Comparison of ENCODE assay signal across 10 mouse cellular contexts in the genomic region with DNA sequence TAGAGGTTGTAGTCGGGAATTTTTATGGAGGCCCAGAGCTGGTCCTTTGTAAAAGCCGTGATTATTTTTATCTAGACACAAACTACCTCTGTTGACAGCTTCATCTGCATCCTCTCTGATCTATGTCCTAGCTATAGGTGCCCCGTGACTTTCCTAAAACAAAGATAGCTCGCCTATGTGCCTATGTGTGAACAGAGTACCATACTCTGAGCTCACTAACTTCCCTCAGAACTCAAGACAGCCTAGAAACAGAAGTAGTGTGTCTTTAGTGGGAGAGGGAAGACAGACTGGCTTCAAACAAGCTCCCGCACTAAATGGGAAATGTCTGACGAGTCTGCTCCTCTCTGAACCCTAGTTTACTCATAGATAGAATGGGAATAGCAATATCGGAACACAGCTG. TPM values are rescaled to one million over a fixed set of nuclear protein-coding genes. Genes with fewer than 3 reads are reported as not detected.
DNase-seq lines count a peak whose midpoint lies in the region; ATAC-seq lines count a peak whose summit lies in the region.
"Had no signal": no experiment of that assay in that cellular context is flagged by ENCODE, and none has a peak within 500 bp of the region (broad histone marks: within the 10 kb centered on the region; RNA-seq: fewer than 3 reads in every experiment).

No protein-coding gene starts in this region.

- peak overlapping the region; percentile 75; the same call in 1 of the 2 replicates for H3K4me2 ChIP-seq in heart, embryonic 12.5 days
- H3K4me2 ChIP-seq in midbrain, embryonic 11.5 days: peak overlapping the region; percentile 78
- H3K4me2 ChIP-seq in midbrain, embryonic 16.5 days (ENCODE audit: low read length): no peak overlapping the region
- peak overlapping the region; percentile 75 for H3K4me2 ChIP-seq in limb, embryonic 12.5 days
- H3K4me2 ChIP-seq in stomach, embryonic 15.5 days: peak overlapping the region; percentile 76

- DNase-seq in heart, postnatal 14 days: no peak
- DNase-seq in midbrain, embryonic 11.5 days (ENCODE audit: low spot score, missing footprints): no peak
- no peak for DNase-seq in frontal cortex, postnatal 10 days (ENCODE audit: low spot score in 2 of 2)

- H3K4me1 ChIP-seq in heart, embryonic 12.5 days (replicated peaks): peaks cover 21% of the 10 kb centered on the region
- peaks cover 11% of the 10 kb centered on the region for H3K4me1 ChIP-seq in midbrain, embryonic 11.5 days (ENCODE audit: control insufficient read depth, insufficient read depth, low read length)
- H3K4me1 ChIP-seq in midbrain, embryonic 16.5 days (ENCODE audit: control insufficient read depth, insufficient read depth, low read length): peaks cover 17% of the 10 kb centered on the region
- peaks cover 23% of the 10 kb centered on the region for H3K4me1 ChIP-seq in limb, embryonic 12.5 days (replicated peaks)
- H3K4me1 ChIP-seq in stomach, embryonic 15.5 days: peaks cover 16% of the 10 kb centered on the region

- peaks cover 19% of the 10 kb centered on the region for H3K36me3 ChIP-seq in heart, embryonic 12.5 days
- no peaks in the 10 kb centered on the region for H3K36me3 ChIP-seq in midbrain, embryonic 11.5 days (ENCODE audit: control insufficient read depth, insufficient read depth, low read length)
- H3K36me3 ChIP-seq in midbrain, embryonic 16.5 days (ENCODE audit: control insufficient read depth, insufficient read depth, low read length): 0 out of 2 replicates have a peak, but pooled peaks cover 2% of the 10 kb centered on the region
- H3K36me3 ChIP-seq in limb, embryonic 12.5 days: peaks cover 24% of the 10 kb centered on the region
- no peaks in the 10 kb centered on the region for H3K36me3 ChIP-seq in stomach, embryonic 15.5 days

- intact Hi-C loops in heart, postnatal 14 days (cut with DNase I): no loop called here

- H3K9ac ChIP-seq in heart, embryonic 12.5 days: no peak overlapping the region
- no peak overlapping the region for H3K9ac ChIP-seq in midbrain, embryonic 11.5 days (ENCODE audit: low read length)
- H3K9ac ChIP-seq in midbrain, embryonic 16.5 days (ENCODE audit: low read depth, low read length): no peak overlapping the region
- H3K9ac ChIP-seq in limb, embryonic 12.5 days (replicated peaks): no peak overlapping the region
- H3K9ac ChIP-seq in stomach, embryonic 15.5 days: no peak overlapping the region

- 60% methylated on average over 7 of the region's 7 CpGs for WGBS in heart, embryonic 12.5 days
- WGBS in midbrain, embryonic 11.5 days: 79% methylated on average over 7 of the region's 7 CpGs
- WGBS in midbrain, embryonic 16.5 days: 88% methylated on average over 7 of the region's 7 CpGs
- WGBS in limb, embryonic 12.5 days: 81% methylated on average over 7 of the region's 7 CpGs
- 78% methylated on average over 7 of the region's 7 CpGs for WGBS in stomach, embryonic 15.5 days

- no peak overlapping the region; the same call in 1 of the 2 replicates for H3K27ac ChIP-seq in heart, embryonic 12.5 days (ENCODE audit: poor library complexity, severe bottlenecking)
- H3K27ac ChIP-seq in midbrain, embryonic 11.5 days (ENCODE audit: low read depth, low read length): no peak overlapping the region
- no peak overlapping the region for H3K27ac ChIP-seq in midbrain, embryonic 16.5 days (ENCODE audit: low read length)
- H3K27ac ChIP-seq in limb, embryonic 12.5 days: no peak overlapping the region
- peak overlapping the region; percentile 80 for H3K27ac ChIP-seq in stomach, embryonic 15.5 days

- H3K27me3 ChIP-seq in heart, embryonic 12.5 days (replicated peaks): no peaks in the 10 kb centered on the region
- H3K27me3 ChIP-seq in midbrain, embryonic 11.5 days (ENCODE audit: control insufficient read depth, insufficient read depth, low read length): no peaks in the 10 kb centered on the region
- no peaks in the 10 kb centered on the region for H3K27me3 ChIP-seq in midbrain, embryonic 16.5 days (ENCODE audit: control insufficient read depth, insufficient read depth, low read depth, low read length)
- no peaks in the 10 kb centered on the region for H3K27me3 ChIP-seq in limb, embryonic 12.5 days
- H3K27me3 ChIP-seq in stomach, embryonic 15.5 days (replicated peaks): no peaks in the 10 kb centered on the region
- H3K27me3 ChIP-seq: Patski had no signal

- H3K9me3 ChIP-seq in heart, embryonic 12.5 days (replicated peaks): no peaks in the 10 kb centered on the region
- no peaks in the 10 kb centered on the region for H3K9me3 ChIP-seq in midbrain, embryonic 11.5 days (ENCODE audit: control insufficient read depth, low read length)
- no peaks in the 10 kb centered on the region for H3K9me3 ChIP-seq in midbrain, embryonic 16.5 days (replicated peaks; ENCODE audit: control insufficient read depth, low read length, poor library complexity, severe bottlenecking)
- no peaks in the 10 kb centered on the region for H3K9me3 ChIP-seq in limb, embryonic 12.5 days
- no peaks in the 10 kb centered on the region for H3K9me3 ChIP-seq in stomach, embryonic 15.5 days

- no peak for ATAC-seq in heart, embryonic 12.5 days (ENCODE audit: insufficient number of reproducible peaks, low FRiP score)
- no peak for ATAC-seq in midbrain, embryonic 11.5 days (ENCODE audit: low FRiP score)
- ATAC-seq in midbrain, embryonic 16.5 days: no peak
- no peak for ATAC-seq in limb, embryonic 12.5 days (ENCODE audit: insufficient number of reproducible peaks, insufficient read depth, low FRiP score, low TSS enrichment, low read depth)
- no peak for ATAC-seq in stomach, embryonic 15.5 days (ENCODE audit: insufficient read depth, low FRiP score, low read depth)
- no peak for ATAC-seq in CD4-positive, CD25-positive, alpha-beta regulatory T cell, adult 4 months

- peak overlapping the region; percentile 70; the same call in 1 of the 2 replicates for H3K4me3 ChIP-seq in heart, embryonic 12.5 days
- H3K4me3 ChIP-seq in midbrain, embryonic 11.5 days (ENCODE audit: low read depth, low read length): no peak overlapping the region
- no peak overlapping the region for H3K4me3 ChIP-seq in midbrain, embryonic 16.5 days (ENCODE audit: low read depth, low read length)
- H3K4me3 ChIP-seq in limb, embryonic 12.5 days (replicated peaks): no peak overlapping the region; the same call in 1 of the 2 replicates
- peak overlapping the region; percentile 81; the same call in 1 of the 2 replicates for H3K4me3 ChIP-seq in stomach, embryonic 15.5 days (replicated peaks)

RNA-seq across cellular contexts. Expression of a gene that starts 0.7 kb away (rescaled TPM):
- 26.0 and 26.1 TPM in 2 replicates for polyA plus RNA-seq in heart, embryonic 12.5 days (2016; fragmentation: Nextera tagmentation; extraction: Ambion mirVana)
- 10 to 100 TPM in 1 of 2 experiments, 1 to 10 TPM in 1; 9.3 to 13.1 TPM for total RNA-seq in heart, postnatal 14 days (2021)
- 28.8 and 31.3 TPM in 2 replicates for polyA plus RNA-seq in midbrain, embryonic 11.5 days (2014; fragmentation: Nextera tagmentation; extraction: Ambion mirVana)
- 24.5 and 27.4 TPM in 2 replicates for polyA plus RNA-seq in midbrain, embryonic 16.5 days (2015; fragmentation: Nextera tagmentation; extraction: Ambion mirVana)
- polyA plus RNA-seq in limb, embryonic 12.5 days (2016; fragmentation: Nextera tagmentation; extraction: Ambion mirVana): 33.4 and 35.7 TPM in 2 replicates
- 39.6 and 43.9 TPM in 2 replicates for polyA plus RNA-seq in stomach, embryonic 15.5 days (2015; fragmentation: Nextera tagmentation; extraction: Ambion mirVana)
- polyA plus RNA-seq in CD4-positive, CD25-positive, alpha-beta regulatory T cell, adult 4 months (2017; shearing (Covaris generic)): 10 to 100 TPM; 49.8 to 60.5 TPM

RNA-seq across cellular contexts. Expression of a gene that starts 25.7 kb away (rescaled TPM):
- 60.1 and 66.9 TPM in 2 replicates for polyA plus RNA-seq in heart, embryonic 12.5 days (2016; fragmentation: Nextera tagmentation; extraction: Ambion mirVana)
- total RNA-seq in heart, postnatal 14 days (2021): 10 to 100 TPM; 60.1 to 61.1 TPM
- polyA plus RNA-seq in midbrain, embryonic 11.5 days (2014; fragmentation: Nextera tagmentation; extraction: Ambion mirVana): 63.7 and 66.8 TPM in 2 replicates
- 102 and 106 TPM in 2 replicates for polyA plus RNA-seq in midbrain, embryonic 16.5 days (2015; fragmentation: Nextera tagmentation; extraction: Ambion mirVana)
- 83.0 and 86.8 TPM in 2 replicates for polyA plus RNA-seq in limb, embryonic 12.5 days (2016; fragmentation: Nextera tagmentation; extraction: Ambion mirVana)
- polyA plus RNA-seq in stomach, embryonic 15.5 days (2015; fragmentation: Nextera tagmentation; extraction: Ambion mirVana): 83.6 and 83.9 TPM in 2 replicates
- 10 to 100 TPM; 72.6 to 91.8 TPM for polyA plus RNA-seq in CD4-positive, CD25-positive, alpha-beta regulatory T cell, adult 4 months (2017; shearing (Covaris generic))

RNA-seq across cellular contexts. Expression of a gene that starts 28.6 kb away (rescaled TPM):
- 916 and 917 TPM in 2 replicates for polyA plus RNA-seq in heart, embryonic 12.5 days (2016; fragmentation: Nextera tagmentation; extraction: Ambion mirVana)
- total RNA-seq in heart, postnatal 14 days (2021): 100 to 1,000 TPM; 383 to 477 TPM
- polyA plus RNA-seq in midbrain, embryonic 11.5 days (2014; fragmentation: Nextera tagmentation; extraction: Ambion mirVana): 846 and 849 TPM in 2 replicates
- 420 and 450 TPM in 2 replicates for polyA plus RNA-seq in midbrain, embryonic 16.5 days (2015; fragmentation: Nextera tagmentation; extraction: Ambion mirVana)
- 756 and 817 TPM in 2 replicates for polyA plus RNA-seq in limb, embryonic 12.5 days (2016; fragmentation: Nextera tagmentation; extraction: Ambion mirVana)
- polyA plus RNA-seq in stomach, embryonic 15.5 days (2015; fragmentation: Nextera tagmentation; extraction: Ambion mirVana): 941 and 1,038 TPM in 2 replicates
- 100 to 1,000 TPM; 536 to 586 TPM for polyA plus RNA-seq in CD4-positive, CD25-positive, alpha-beta regulatory T cell, adult 4 months (2017; shearing (Covaris generic))

RNA-seq across cellular contexts. Expression of a gene that starts 32.4 kb away (rescaled TPM):
- polyA plus RNA-seq in heart, embryonic 12.5 days (2016; fragmentation: Nextera tagmentation; extraction: Ambion mirVana): not detected in 2 replicates
- not detected for total RNA-seq in heart, postnatal 14 days (2021)
- polyA plus RNA-seq in midbrain, embryonic 11.5 days (2014; fragmentation: Nextera tagmentation; extraction: Ambion mirVana): not detected in 2 replicates
- polyA plus RNA-seq in midbrain, embryonic 16.5 days (2015; fragmentation: Nextera tagmentation; extraction: Ambion mirVana): not detected in 2 replicates
- polyA plus RNA-seq in limb, embryonic 12.5 days (2016; fragmentation: Nextera tagmentation; extraction: Ambion mirVana): 0.13 and 0.17 TPM in 2 replicates
- not detected in 2 replicates for polyA plus RNA-seq in stomach, embryonic 15.5 days (2015; fragmentation: Nextera tagmentation; extraction: Ambion mirVana)
- not detected for polyA plus RNA-seq in CD4-positive, CD25-positive, alpha-beta regulatory T cell, adult 4 months (2017; shearing (Covaris generic))
- total RNA-seq: left cerebral cortex, postnatal 25 days had no signal

RNA-seq across cellular contexts. Expression of a gene that starts 45.3 kb away (rescaled TPM):
- polyA plus RNA-seq in heart, embryonic 12.5 days (2016; fragmentation: Nextera tagmentation; extraction: Ambion mirVana): 78.5 and 81.3 TPM in 2 replicates
- total RNA-seq in heart, postnatal 14 days (2021): 10 to 100 TPM; 43.8 to 45.4 TPM
- polyA plus RNA-seq in midbrain, embryonic 11.5 days (2014; fragmentation: Nextera tagmentation; extraction: Ambion mirVana): 102 and 104 TPM in 2 replicates
- polyA plus RNA-seq in midbrain, embryonic 16.5 days (2015; fragmentation: Nextera tagmentation; extraction: Ambion mirVana): 107 and 113 TPM in 2 replicates
- polyA plus RNA-seq in limb, embryonic 12.5 days (2016; fragmentation: Nextera tagmentation; extraction: Ambion mirVana): 92.9 and 104 TPM in 2 replicates
- polyA plus RNA-seq in stomach, embryonic 15.5 days (2015; fragmentation: Nextera tagmentation; extraction: Ambion mirVana): 77.6 and 83.2 TPM in 2 replicates
- polyA plus RNA-seq in CD4-positive, CD25-positive, alpha-beta regulatory T cell, adult 4 months (2017; shearing (Covaris generic)): 10 to 100 TPM; 53.4 to 55.7 TPM

Comparison
In these comparisons a context has a peak if more than half of its experiments do, and no peak if none do; other contexts are left out.
1. H3K4me3 ChIP-seq: peak in heart, embryonic 12.5 days (single experiment) and stomach, embryonic 15.5 days (single experiment); none in midbrain, embryonic 11.5 days (single experiment), midbrain, embryonic 16.5 days (single experiment) and limb, embryonic 12.5 days (single experiment).